Mouse (Mus musculus): ENCODE measurements around the gene Tmem231. TPM values are rescaled to one million over a fixed set of nuclear protein-coding genes. Genes with fewer than 3 reads are reported as not detected.

The Tmem231 gene
- polyA plus RNA-seq, 1 experiment from 2014 or later: 18.6 TPM

- ATAC-seq (replicated peaks; ENCODE audit: insufficient number of reproducible peaks, low FRiP score, low TSS enrichment, low read depth) (no peak), DNase-seq (ENCODE audit: low spot score) (peak; percentile 65)
- peak overlapping the region; percentile 66; the same call in 1 of the 2 replicates for H3K27ac ChIP-seq (replicated peaks; ENCODE audit: low read depth, low read length)
- H3K27me3 ChIP-seq (ENCODE audit: control insufficient read depth, insufficient read depth, low read length): no peaks in the 10 kb centered on the region
- H3K4me3 ChIP-seq (ENCODE audit: low read depth, low read length): peak overlapping the region; percentile 69
- H3K9ac ChIP-seq (replicated peaks; ENCODE audit: low read length): peak overlapping the region; percentile 82
- H3K4me2 ChIP-seq (ENCODE audit: low read depth, low read length): peak overlapping the region; percentile 90
- H3K4me1 ChIP-seq (ENCODE audit: control insufficient read depth, insufficient read depth, low read length): no peaks in the 10 kb centered on the region; the same call in 1 of the 2 replicates
- H3K9me3 ChIP-seq (replicated peaks; ENCODE audit: control insufficient read depth, low read length): no peaks in the 10 kb centered on the region
- no peaks in the 10 kb centered on the region for H3K36me3 ChIP-seq (replicated peaks; ENCODE audit: control insufficient read depth, insufficient read depth, low read depth, low read length)
- 30% methylated on average over 19 of the region's 19 CpGs for WGBS
Measured at GRCm38 (mm10) chr8:111932580-111933336, 923 bp downstream of the Tmem231 start.

GRCm38 (mm10) chr8:111931721-111932120 is 2.0 kb downstream of the Tmem231 start:
- Histone ChIP-seq H3K4me3 (ENCODE audit: low read depth, low read length) (no peak overlapping the region), H3K27ac (replicated peaks; ENCODE audit: low read depth, low read length) (no peak overlapping the region), H3K36me3 (replicated peaks; ENCODE audit: control insufficient read depth, insufficient read depth, low read depth, low read length) (no peaks in the 10 kb centered on the region), H3K9me3 (replicated peaks; ENCODE audit: control insufficient read depth, low read length) (no peaks in the 10 kb centered on the region), H3K4me1 (ENCODE audit: control insufficient read depth, insufficient read depth, low read length) (no peaks in the 10 kb centered on the region; the same call in 1 of the 2 replicates), H3K4me2 (ENCODE audit: low read depth, low read length) (no peak overlapping the region), H3K9ac (replicated peaks; ENCODE audit: low read length) (no peak overlapping the region), H3K27me3 (ENCODE audit: control insufficient read depth, insufficient read depth, low read length) (no peaks in the 10 kb centered on the region)
- WGBS: 65% methylated on average over 16 of the region's 16 CpGs
- ATAC-seq (replicated peaks; ENCODE audit: insufficient number of reproducible peaks, low FRiP score, low TSS enrichment, low read depth): no peak
- peak; percentile 38 for DNase-seq (ENCODE audit: low spot score)

- ATAC-seq (replicated peaks; ENCODE audit: insufficient number of reproducible peaks, low FRiP score, low TSS enrichment, low read depth): no peak
Measured at GRCm38 (mm10) chr8:111929648-111930344, 3.9 kb downstream of the Tmem231 start.

GRCm38 (mm10) chr8:111924976-111925375 is 8.7 kb downstream of the Tmem231 start:
- no peak overlapping the region for H3K4me2 ChIP-seq (ENCODE audit: low read depth, low read length)
- DNase-seq (ENCODE audit: low spot score) (no peak), ATAC-seq (replicated peaks; ENCODE audit: insufficient number of reproducible peaks, low FRiP score, low TSS enrichment, low read depth) (no peak)
- no peak overlapping the region for H3K9ac ChIP-seq (replicated peaks; ENCODE audit: low read length)
- no peaks in the 10 kb centered on the region for H3K4me1 ChIP-seq (ENCODE audit: control insufficient read depth, insufficient read depth, low read length)
- no peaks in the 10 kb centered on the region for H3K9me3 ChIP-seq (replicated peaks; ENCODE audit: control insufficient read depth, low read length)
- H3K4me3 ChIP-seq (ENCODE audit: low read depth, low read length): no peak overlapping the region
- WGBS: 82% methylated on average over 7 of the region's 7 CpGs
- H3K36me3 ChIP-seq (replicated peaks; ENCODE audit: control insufficient read depth, insufficient read depth, low read depth, low read length): no peaks in the 10 kb centered on the region
- H3K27ac ChIP-seq (replicated peaks; ENCODE audit: low read depth, low read length): no peak overlapping the region
- H3K27me3 ChIP-seq (ENCODE audit: control insufficient read depth, insufficient read depth, low read length): no peaks in the 10 kb centered on the region

More at GRCm38 (mm10) chr8:111929648-111930344, 3.9 kb downstream of the Tmem231 start:
- Histone ChIP-seq H3K27me3 (ENCODE audit: control insufficient read depth, insufficient read depth, low read length) (no peaks in the 10 kb centered on the region), H3K9ac (replicated peaks; ENCODE audit: low read length) (no peak overlapping the region), H3K4me1 (ENCODE audit: control insufficient read depth, insufficient read depth, low read length) (no peaks in the 10 kb centered on the region; the same call in 1 of the 2 replicates), H3K36me3 (replicated peaks; ENCODE audit: control insufficient read depth, insufficient read depth, low read depth, low read length) (no peaks in the 10 kb centered on the region), H3K27ac (replicated peaks; ENCODE audit: low read depth, low read length) (no peak overlapping the region), H3K4me2 (ENCODE audit: low read depth, low read length) (no peak overlapping the region), H3K4me3 (ENCODE audit: low read depth, low read length) (no peak overlapping the region), H3K9me3 (replicated peaks; ENCODE audit: control insufficient read depth, low read length) (no peaks in the 10 kb centered on the region)
- DNase-seq (ENCODE audit: low spot score): no peak
- WGBS: 75% methylated on average over 8 of the region's 8 CpGs

- WGBS: 29% methylated on average over 10 of the region's 10 CpGs
- Histone ChIP-seq H3K9ac (replicated peaks; ENCODE audit: low read length) (no peak overlapping the region), H3K27me3 (ENCODE audit: control insufficient read depth, insufficient read depth, low read length) (no peaks in the 10 kb centered on the region), H3K9me3 (replicated peaks; ENCODE audit: control insufficient read depth, low read length) (no peaks in the 10 kb centered on the region), H3K4me2 (ENCODE audit: low read depth, low read length) (no peak overlapping the region), H3K27ac (replicated peaks; ENCODE audit: low read depth, low read length) (no peak overlapping the region), H3K4me1 (ENCODE audit: control insufficient read depth, insufficient read depth, low read length) (no peaks in the 10 kb centered on the region), H3K4me3 (ENCODE audit: low read depth, low read length) (no peak overlapping the region), H3K36me3 (replicated peaks; ENCODE audit: control insufficient read depth, insufficient read depth, low read depth, low read length) (no peaks in the 10 kb centered on the region)
- DNase-seq (ENCODE audit: low spot score) (peak; percentile 66), ATAC-seq (replicated peaks; ENCODE audit: insufficient number of reproducible peaks, low FRiP score, low TSS enrichment, low read depth) (no peak)
Measured at GRCm38 (mm10) chr8:111923383-111923804, 10.3 kb downstream of the Tmem231 start.

- H3K9me3 ChIP-seq (replicated peaks; ENCODE audit: control insufficient read depth, low read length): no peaks in the 10 kb centered on the region
- H3K36me3 ChIP-seq (replicated peaks; ENCODE audit: control insufficient read depth, insufficient read depth, low read depth, low read length): no peaks in the 10 kb centered on the region
- no peak overlapping the region for H3K4me2 ChIP-seq (ENCODE audit: low read depth, low read length)
- no peaks in the 10 kb centered on the region for H3K27me3 ChIP-seq (ENCODE audit: control insufficient read depth, insufficient read depth, low read length)
- H3K4me3 ChIP-seq (ENCODE audit: low read depth, low read length): no peak overlapping the region
- no peak overlapping the region for H3K9ac ChIP-seq (replicated peaks; ENCODE audit: low read length)
- H3K4me1 ChIP-seq (ENCODE audit: control insufficient read depth, insufficient read depth, low read length): no peaks in the 10 kb centered on the region
- WGBS: 78% methylated on average over 4 of the region's 4 CpGs
- DNase-seq (ENCODE audit: low spot score): no peak
- ATAC-seq (replicated peaks; ENCODE audit: insufficient number of reproducible peaks, low FRiP score, low TSS enrichment, low read depth): no peak
- no peak overlapping the region for H3K27ac ChIP-seq (replicated peaks; ENCODE audit: low read depth, low read length)
Measured at GRCm38 (mm10) chr8:111920971-111921370, 12.7 kb downstream of the Tmem231 start.

- Histone ChIP-seq H3K9ac (replicated peaks; ENCODE audit: low read length) (no peak overlapping the region), H3K36me3 (replicated peaks; ENCODE audit: control insufficient read depth, insufficient read depth, low read depth, low read length) (no peaks in the 10 kb centered on the region), H3K4me3 (ENCODE audit: low read depth, low read length) (no peak overlapping the region), H3K9me3 (replicated peaks; ENCODE audit: control insufficient read depth, low read length) (no peaks in the 10 kb centered on the region), H3K4me2 (ENCODE audit: low read depth, low read length) (no peak overlapping the region), H3K27me3 (ENCODE audit: control insufficient read depth, insufficient read depth, low read length) (no peaks in the 10 kb centered on the region), H3K27ac (replicated peaks; ENCODE audit: low read depth, low read length) (no peak overlapping the region), H3K4me1 (ENCODE audit: control insufficient read depth, insufficient read depth, low read length) (no peaks in the 10 kb centered on the region)
- DNase-seq (ENCODE audit: low spot score) (no peak), ATAC-seq (replicated peaks; ENCODE audit: insufficient number of reproducible peaks, low FRiP score, low TSS enrichment, low read depth) (no peak)
- 85% methylated on average over 2 of the region's 2 CpGs for WGBS
Measured at GRCm38 (mm10) chr8:111919663-111920062, 14.0 kb downstream of the Tmem231 start.
